In genomic region chr2:149798613-149799012, GRCm38 (mm10) we compare ENCODE assay signal across 17 mouse cellular contexts. TPM values are rescaled to one million over a fixed set of nuclear protein-coding genes. Genes with fewer than 3 reads are reported as not detected.
DNase-seq lines count a peak whose midpoint lies in the region; ATAC-seq and TF ChIP-seq lines count a peak whose summit lies in the region.
"Had no signal": no experiment of that assay in that cellular context is flagged by ENCODE, and none has a peak within 500 bp of the region (broad histone marks: within the 10 kb centered on the region; RNA-seq: fewer than 3 reads in every experiment).

No protein-coding gene starts in this region.

- DNase-seq in midbrain, embryonic 10.5 days (ENCODE audit: low spot score): peak; percentile 18
- no peak for DNase-seq in midbrain, postnatal 0 days (ENCODE audit: low spot score)
- peak; percentile 40 for DNase-seq in embryo, embryonic 11 days
- DNase-seq in right cerebral cortex, adult 2 months (ENCODE audit: low spot score in 2 of 2): no peak
- DNase-seq: adrenal gland, adult 2 months; heart, postnatal 14 days; left cerebral cortex, postnatal 4 days; lung, postnatal 14 days; spleen, adult 18-20 months had no signal

- H3K4me2 ChIP-seq in midbrain, postnatal 0 days (ENCODE audit: low read depth, low read length, poor library complexity, severe bottlenecking): no peak overlapping the region
- H3K4me2 ChIP-seq in forebrain, embryonic 16.5 days (ENCODE audit: low read length): no peak overlapping the region
- H3K4me2 ChIP-seq in stomach, embryonic 15.5 days: no peak overlapping the region
- H3K4me2 ChIP-seq: neural tube, embryonic 13.5 days had no signal

- no peak overlapping the region for H3K9ac ChIP-seq in midbrain, postnatal 0 days (replicated peaks; ENCODE audit: low read length, poor library complexity, severe bottlenecking)
- no peak overlapping the region for H3K9ac ChIP-seq in forebrain, embryonic 16.5 days (replicated peaks; ENCODE audit: low read depth, low read length)
- H3K9ac ChIP-seq in stomach, embryonic 15.5 days: no peak overlapping the region
- H3K9ac ChIP-seq: neural tube, embryonic 13.5 days had no signal

- WGBS in midbrain, embryonic 10.5 days: 9% methylated on average over 3 of the region's 3 CpGs
- WGBS in midbrain, postnatal 0 days: 13% methylated on average over 3 of the region's 3 CpGs
- WGBS in forebrain, embryonic 16.5 days: under 1% methylated on average over 3 of the region's 3 CpGs
- 17% methylated on average over 3 of the region's 3 CpGs for WGBS in stomach, embryonic 15.5 days

- no peak for TF ChIP-seq CTCF in midbrain, postnatal 0 days (IDR thresholded peaks at IDR 0.05)

- no peaks in the 10 kb centered on the region for H3K36me3 ChIP-seq in midbrain, embryonic 10.5 days
- H3K36me3 ChIP-seq in midbrain, postnatal 0 days (ENCODE audit: insufficient read depth, low read length): no peaks in the 10 kb centered on the region
- no peaks in the 10 kb centered on the region for H3K36me3 ChIP-seq in forebrain, embryonic 16.5 days (ENCODE audit: control insufficient read depth, insufficient read depth)
- H3K36me3 ChIP-seq in stomach, embryonic 15.5 days: no peaks in the 10 kb centered on the region
- H3K36me3 ChIP-seq: neural tube, embryonic 13.5 days had no signal

- ATAC-seq in midbrain, postnatal 0 days (ENCODE audit: low FRiP score): no peak
- ATAC-seq in forebrain, embryonic 16.5 days: peak; percentile 63
- ATAC-seq in stomach, embryonic 15.5 days (ENCODE audit: insufficient read depth, low FRiP score, low read depth): peak; percentile 56; the same call in 1 of the 2 replicates
- ATAC-seq in inflammation-experienced regulatory T-cells, adult 6 months: no peak

- no peak overlapping the region for H3K27ac ChIP-seq in midbrain, embryonic 10.5 days (replicated peaks)
- H3K27ac ChIP-seq in midbrain, postnatal 0 days (ENCODE audit: low read depth, low read length): no peak overlapping the region
- H3K27ac ChIP-seq in forebrain, embryonic 16.5 days (ENCODE audit: low read length): no peak overlapping the region
- no peak overlapping the region for H3K27ac ChIP-seq in stomach, embryonic 15.5 days
- H3K27ac ChIP-seq: neural tube, embryonic 13.5 days had no signal

- no peaks in the 10 kb centered on the region for H3K27me3 ChIP-seq in midbrain, embryonic 10.5 days (ENCODE audit: low read depth, poor library complexity, severe bottlenecking)
- no peaks in the 10 kb centered on the region for H3K27me3 ChIP-seq in midbrain, postnatal 0 days (ENCODE audit: insufficient read depth, low read length)
- no peaks in the 10 kb centered on the region for H3K27me3 ChIP-seq in forebrain, embryonic 16.5 days (replicated peaks; ENCODE audit: control insufficient read depth, insufficient read depth, low read length)
- no peaks in the 10 kb centered on the region for H3K27me3 ChIP-seq in stomach, embryonic 15.5 days (replicated peaks)
- H3K27me3 ChIP-seq: neural tube, embryonic 13.5 days had no signal

- no peak overlapping the region for H3K4me3 ChIP-seq in midbrain, embryonic 10.5 days
- H3K4me3 ChIP-seq in midbrain, postnatal 0 days (ENCODE audit: low read depth, low read length): no peak overlapping the region
- H3K4me3 ChIP-seq in forebrain, embryonic 16.5 days (replicated peaks; ENCODE audit: low read length): no peak overlapping the region
- H3K4me3 ChIP-seq in stomach, embryonic 15.5 days (replicated peaks): no peak overlapping the region
- H3K4me3 ChIP-seq: neural tube, embryonic 13.5 days had no signal

- H3K4me1 ChIP-seq in midbrain, embryonic 10.5 days: peaks cover 14% of the 10 kb centered on the region
- no peaks in the 10 kb centered on the region for H3K4me1 ChIP-seq in midbrain, postnatal 0 days (ENCODE audit: insufficient read depth, low read length)
- H3K4me1 ChIP-seq in forebrain, embryonic 16.5 days (replicated peaks; ENCODE audit: control insufficient read depth, insufficient read depth, low read length): no peaks in the 10 kb centered on the region
- no peaks in the 10 kb centered on the region for H3K4me1 ChIP-seq in stomach, embryonic 15.5 days
- H3K4me1 ChIP-seq: neural tube, embryonic 13.5 days had no signal

- no peaks in the 10 kb centered on the region for H3K9me3 ChIP-seq in midbrain, embryonic 10.5 days (replicated peaks)
- no peaks in the 10 kb centered on the region for H3K9me3 ChIP-seq in midbrain, postnatal 0 days (ENCODE audit: low read length)
- H3K9me3 ChIP-seq in forebrain, embryonic 16.5 days (ENCODE audit: control insufficient read depth, low read length): no peaks in the 10 kb centered on the region
- no peaks in the 10 kb centered on the region for H3K9me3 ChIP-seq in stomach, embryonic 15.5 days
- H3K9me3 ChIP-seq: neural tube, embryonic 13.5 days had no signal

RNA-seq across cellular contexts. Expression of gene Syndig1, which starts 30.4 kb away (rescaled TPM):
- 3.0 and 4.6 TPM in 2 replicates for polyA plus RNA-seq in midbrain, embryonic 10.5 days (2016; fragmentation: Nextera tagmentation; extraction: Ambion mirVana)
- total RNA-seq in midbrain, postnatal 0 days (2014; rRNA removed): 30.1 and 35.7 TPM in 2 replicates
- polyA plus RNA-seq in midbrain, postnatal 0 days (2015; fragmentation: Nextera tagmentation; extraction: Ambion mirVana): 28.6 and 32.1 TPM in 2 replicates
- 17.9 and 21.0 TPM in 2 replicates for polyA plus RNA-seq in forebrain, embryonic 16.5 days (2015; fragmentation: Nextera tagmentation; extraction: Ambion mirVana)
- 7.9 and 8.2 TPM in 2 replicates for polyA plus RNA-seq in stomach, embryonic 15.5 days (2015; fragmentation: Nextera tagmentation; extraction: Ambion mirVana)
- polyA plus RNA-seq in inflammation-experienced regulatory T-cells, adult 6 months (2017; shearing (Covaris generic)): under 1 TPM in 1 of 3 experiments, not detected in 2; 0.16 TPM
- total RNA-seq: MEL had no signal

RNA-seq across cellular contexts. Expression of gene C530025M09Rik, which starts 32.4 kb away (rescaled TPM):
- polyA plus RNA-seq in midbrain, embryonic 10.5 days (2016; fragmentation: Nextera tagmentation; extraction: Ambion mirVana): 0.27 and 0.71 TPM in 2 replicates
- 0.42 TPM in 1 of 2 replicates, not detected in the other for total RNA-seq in midbrain, postnatal 0 days (2014; rRNA removed)
- 1.8 and 2.3 TPM in 2 replicates for polyA plus RNA-seq in midbrain, postnatal 0 days (2015; fragmentation: Nextera tagmentation; extraction: Ambion mirVana)
- polyA plus RNA-seq in forebrain, embryonic 16.5 days (2015; fragmentation: Nextera tagmentation; extraction: Ambion mirVana): 0.48 and 0.51 TPM in 2 replicates
- polyA plus RNA-seq in stomach, embryonic 15.5 days (2015; fragmentation: Nextera tagmentation; extraction: Ambion mirVana): 0.23 TPM in 1 of 2 replicates, not detected in the other
- polyA plus RNA-seq in inflammation-experienced regulatory T-cells, adult 6 months (2017; shearing (Covaris generic)): not detected
- total RNA-seq: adrenal gland, adult 2 months; heart, postnatal 14 days; MEL had no signal
- polyA plus RNA-seq: adrenal gland, adult 2 months; gonadal fat pad, adult 2 months; large intestine, adult 2 months; thymus, postnatal 0 days had no signal

Comparison
In these comparisons a context has a peak if more than half of its experiments do, and no peak if none do; other contexts are left out.
1. DNase-seq: peak in midbrain, embryonic 10.5 days (single experiment) and embryo, embryonic 11 days (single experiment); none in midbrain, postnatal 0 days (single experiment) and right cerebral cortex, adult 2 months (0 of 2).
2. ATAC-seq: peak in forebrain, embryonic 16.5 days (single experiment) and stomach, embryonic 15.5 days (single experiment); none in midbrain, postnatal 0 days (single experiment) and inflammation-experienced regulatory T-cells, adult 6 months (single experiment).